Mouse (Mus musculus): Measurements from ENCODE around the gene Rab5if.

- no peak for TF ChIP-seq CTCF (conservative IDR thresholded peaks at IDR 0.05; ENCODE audit: low read length)
- no peak for TF ChIP-seq NANOG (IDR thresholded peaks at IDR 0.05; ENCODE audit: borderline replicate concordance, low read length)
- no peak for TF ChIP-seq POU5F1 (IDR thresholded peaks at IDR 0.05; ENCODE audit: borderline replicate concordance, low read length)
Observed at GRCm38 (mm10) chr2:156886084-156886631, 23.2 kb downstream of the Rab5if start.

Data from E14TG2a.4 (cell line).